10 mouse cellular contexts compared by ENCODE assay signal in the genomic region with DNA sequence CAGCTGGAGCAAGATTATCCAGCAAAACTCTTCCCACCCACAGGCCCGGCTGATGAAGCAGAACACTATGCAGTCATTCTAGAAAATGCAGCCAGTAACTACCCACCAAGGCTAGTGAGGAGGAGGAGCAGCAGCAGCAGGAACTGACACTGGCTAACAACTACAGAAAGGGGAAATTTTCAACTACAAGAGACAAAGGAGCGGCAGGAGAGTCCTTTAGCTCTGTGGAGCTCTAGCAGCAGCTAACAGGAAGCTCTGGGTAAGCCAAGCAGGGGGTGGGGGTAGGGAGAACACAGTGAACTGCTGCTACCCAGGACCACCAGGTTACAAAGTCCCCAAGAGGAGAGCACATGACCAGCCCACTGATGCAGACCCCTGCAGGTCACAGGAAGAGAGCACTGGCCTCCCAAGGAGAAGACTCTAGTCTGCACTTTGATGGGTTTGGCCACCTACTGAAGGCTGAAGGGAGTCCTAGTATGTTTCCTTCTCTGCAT. TPM values are rescaled to one million over a fixed set of nuclear protein-coding genes. Genes with fewer than 3 reads are reported as not detected.
DNase-seq lines count a peak whose midpoint lies in the region; ATAC-seq and TF ChIP-seq lines count a peak whose summit lies in the region.
"Had no signal": no experiment of that assay in that cellular context is flagged by ENCODE, and none has a peak within 500 bp of the region (broad histone marks: within the 10 kb centered on the region; RNA-seq: fewer than 3 reads in every experiment).

No protein-coding gene starts in this region.

- DNase-seq in left cerebral cortex, adult 2 months (ENCODE audit: extremely low spot score in 1 of 2, low spot score in 2 of 2): peak; percentile 39 to 49
- no peak for DNase-seq in left cerebral cortex, adult 11 months (ENCODE audit: low spot score)
- DNase-seq in T-cell, adult 2 months (ENCODE audit: low spot score): peak; percentile 58
- DNase-seq in thymus, postnatal 36 days: peak; percentile 73 to 77
- no peak for DNase-seq in urinary bladder, postnatal 14 days (ENCODE audit: low spot score)
- DNase-seq in lung, adult 2 months: no peak

- TF ChIP-seq POLR2A in lung, adult 2 months (IDR thresholded peaks at IDR 0.05; ENCODE audit: borderline replicate concordance, extremely low read depth, low read depth, low read length): no peak

- H3K4me3 ChIP-seq in left cerebral cortex, adult 2 months: no peak overlapping the region
- no peak overlapping the region for H3K4me3 ChIP-seq in heart, embryonic 11.5 days (ENCODE audit: low read depth, low read length)
- H3K4me3 ChIP-seq in liver, embryonic 16.5 days (ENCODE audit: low read depth, low read length): no peak overlapping the region
- H3K4me3 ChIP-seq in lung, adult 2 months (replicated peaks; ENCODE audit: extremely low read depth, low read depth, low read length): no peak overlapping the region
- H3K4me3 ChIP-seq: embryonic facial prominence, embryonic 12.5 days; liver, embryonic 15.5 days had no signal

- 18% methylated on average over 2 of the region's 2 CpGs for WGBS in heart, embryonic 11.5 days (ENCODE audit: insufficient replicate concordance)
- 21% methylated on average over 2 of the region's 2 CpGs for WGBS in liver, embryonic 16.5 days (ENCODE audit: insufficient replicate concordance)
- WGBS in lung, adult 2 months: 16% methylated on average over 2 of the region's 2 CpGs

- H3K4me2 ChIP-seq in heart, embryonic 11.5 days: no peak overlapping the region
- H3K4me2 ChIP-seq in liver, embryonic 16.5 days (ENCODE audit: low read depth, low read length): no peak overlapping the region
- H3K4me2 ChIP-seq: embryonic facial prominence, embryonic 12.5 days; liver, embryonic 15.5 days had no signal

- no peaks in the 10 kb centered on the region for H3K27me3 ChIP-seq in heart, embryonic 11.5 days (ENCODE audit: control insufficient read depth, insufficient read depth, low read length)
- H3K27me3 ChIP-seq in liver, embryonic 16.5 days (ENCODE audit: control insufficient read depth, insufficient read depth, low read depth, low read length): no peaks in the 10 kb centered on the region
- H3K27me3 ChIP-seq: embryonic facial prominence, embryonic 12.5 days; liver, embryonic 15.5 days had no signal

- TF ChIP-seq CTCF in left cerebral cortex, adult 2 months (IDR thresholded peaks at IDR 0.05): no peak; the same call in 1 of the 2 replicates
- no peak for TF ChIP-seq CTCF in lung, adult 2 months (IDR thresholded peaks at IDR 0.05; ENCODE audit: insufficient read depth, low read length)

- H3K4me1 ChIP-seq in heart, embryonic 11.5 days (ENCODE audit: control insufficient read depth, insufficient read depth, low read length): peaks cover 33% of the 10 kb centered on the region
- H3K4me1 ChIP-seq in liver, embryonic 16.5 days (ENCODE audit: control insufficient read depth, low read depth, low read length): peaks cover 12% of the 10 kb centered on the region
- peaks cover 23% of the 10 kb centered on the region for H3K4me1 ChIP-seq in lung, adult 2 months (ENCODE audit: control insufficient read depth, insufficient read depth, low read length)

- no peaks in the 10 kb centered on the region for H3K36me3 ChIP-seq in heart, embryonic 11.5 days (ENCODE audit: control insufficient read depth, insufficient read depth, low read length)
- no peaks in the 10 kb centered on the region for H3K36me3 ChIP-seq in liver, embryonic 16.5 days (ENCODE audit: control insufficient read depth, insufficient read depth)
- H3K36me3 ChIP-seq: embryonic facial prominence, embryonic 12.5 days; liver, embryonic 15.5 days had no signal

- H3K27ac ChIP-seq in left cerebral cortex, adult 2 months: peak overlapping the region; percentile 77
- H3K27ac ChIP-seq in heart, embryonic 11.5 days (ENCODE audit: low read depth, low read length): peak overlapping the region; percentile 32
- peak overlapping the region; percentile 19; the same call in 1 of the 2 replicates for H3K27ac ChIP-seq in liver, embryonic 16.5 days (ENCODE audit: low read length)
- H3K27ac ChIP-seq: embryonic facial prominence, embryonic 12.5 days; liver, embryonic 15.5 days had no signal

- intact Hi-C loops in left cerebral cortex, adult 2 months (cut with DNase I): loop anchor here (2.0 kb wide), 1 partner anchor 114 kb away; no protein-coding TSS in a partner anchor

- no peaks in the 10 kb centered on the region for H3K9me3 ChIP-seq in heart, embryonic 11.5 days (replicated peaks; ENCODE audit: control insufficient read depth, low read length)
- H3K9me3 ChIP-seq in liver, embryonic 16.5 days (replicated peaks; ENCODE audit: control insufficient read depth, low read length): no peaks in the 10 kb centered on the region
- H3K9me3 ChIP-seq: embryonic facial prominence, embryonic 12.5 days; liver, embryonic 15.5 days had no signal

- H3K9ac ChIP-seq in heart, embryonic 11.5 days (ENCODE audit: low read depth, low read length): 0 out of 2 replicates have a peak overlapping the region, but pooled peaks have one; percentile 12
- H3K9ac ChIP-seq in liver, embryonic 16.5 days (ENCODE audit: low read depth, low read length): no peak overlapping the region
- H3K9ac ChIP-seq: embryonic facial prominence, embryonic 12.5 days; liver, embryonic 15.5 days had no signal

- no peak for ATAC-seq in heart, embryonic 11.5 days (replicated peaks; ENCODE audit: insufficient number of reproducible peaks, low FRiP score, low TSS enrichment)
- ATAC-seq in liver, embryonic 16.5 days (ENCODE audit: low read depth): no peak

RNA-seq across cellular contexts. Expression of gene A730071L15Rik, which starts 21.1 kb away (rescaled TPM):
- total RNA-seq in left cerebral cortex, adult 2 months (2021): under 1 TPM in 1 of 2 experiments, not detected in 1; 0.56 TPM
- 0.28 and 0.84 TPM in 2 replicates for polyA plus RNA-seq in heart, embryonic 11.5 days (2014; fragmentation: Nextera tagmentation; extraction: Ambion mirVana)
- polyA plus RNA-seq in liver, embryonic 16.5 days (2015; fragmentation: Nextera tagmentation; extraction: Ambion mirVana): 0.07 and 0.09 TPM in 2 replicates
- 0.11 TPM in 1 of 2 replicates, not detected in the other for polyA plus RNA-seq in lung, adult 2 months (2012; rRNA removed)

RNA-seq across cellular contexts. Expression of gene Nudcd3, which starts 21.5 kb away (rescaled TPM):
- total RNA-seq in left cerebral cortex, adult 2 months (2021): 100 to 1,000 TPM; 120 to 125 TPM
- polyA plus RNA-seq in heart, embryonic 11.5 days (2014; fragmentation: Nextera tagmentation; extraction: Ambion mirVana): 28.8 and 33.7 TPM in 2 replicates
- polyA plus RNA-seq in liver, embryonic 16.5 days (2015; fragmentation: Nextera tagmentation; extraction: Ambion mirVana): 11.1 and 11.5 TPM in 2 replicates
- 29.4 and 52.9 TPM in 2 replicates for polyA plus RNA-seq in lung, adult 2 months (2012; rRNA removed)

RNA-seq across cellular contexts. Expression of gene Npc1l1, which starts 51.2 kb away (rescaled TPM):
- 1 to 10 TPM in 1 of 2 experiments, under 1 TPM in 1; 0.77 to 1.0 TPM for total RNA-seq in left cerebral cortex, adult 2 months (2021)
- not detected in 2 replicates for polyA plus RNA-seq in heart, embryonic 11.5 days (2014; fragmentation: Nextera tagmentation; extraction: Ambion mirVana)
- 0.05 and 0.26 TPM in 2 replicates for polyA plus RNA-seq in liver, embryonic 16.5 days (2015; fragmentation: Nextera tagmentation; extraction: Ambion mirVana)
- 0.09 and 0.34 TPM in 2 replicates for polyA plus RNA-seq in lung, adult 2 months (2012; rRNA removed)

Comparison
In these comparisons a context has a peak if more than half of its experiments do, and no peak if none do; other contexts are left out.
1. DNase-seq: peak in left cerebral cortex, adult 2 months (2 of 2), T-cell, adult 2 months (single experiment) and thymus, postnatal 36 days (2 of 2); none in left cerebral cortex, adult 11 months (single experiment), urinary bladder, postnatal 14 days (single experiment) and lung, adult 2 months (single experiment).
2. H3K27ac ChIP-seq: peak in every context shown above with its lines; median percentile 77 in left cerebral cortex, adult 2 months; 32 in heart, embryonic 11.5 days; 19 in liver, embryonic 16.5 days.